Mouse (Mus musculus) embryonic fibroblast, embryonic 13.5 days (primary cell): Measurements from ENCODE around the gene Pik3cb.

Experiments
- CTCF ChIP-seq: IDR thresholded peaks from 2 replicates; pipeline ENCODE4 v1.5.1; 2011; ENCODE audit warnings: mild to moderate bottlenecking, control low read depth, low read length, moderate library complexity, borderline replicate concordance; ENCODE audit not compliant: insufficient read depth
- POLR2A ChIP-seq: IDR thresholded peaks from 2 replicates; pipeline ENCODE4 v1.6.1; 2011; ENCODE audit warnings: low read depth, mild to moderate bottlenecking, control low read depth, low read length, moderate library complexity

DNA sequence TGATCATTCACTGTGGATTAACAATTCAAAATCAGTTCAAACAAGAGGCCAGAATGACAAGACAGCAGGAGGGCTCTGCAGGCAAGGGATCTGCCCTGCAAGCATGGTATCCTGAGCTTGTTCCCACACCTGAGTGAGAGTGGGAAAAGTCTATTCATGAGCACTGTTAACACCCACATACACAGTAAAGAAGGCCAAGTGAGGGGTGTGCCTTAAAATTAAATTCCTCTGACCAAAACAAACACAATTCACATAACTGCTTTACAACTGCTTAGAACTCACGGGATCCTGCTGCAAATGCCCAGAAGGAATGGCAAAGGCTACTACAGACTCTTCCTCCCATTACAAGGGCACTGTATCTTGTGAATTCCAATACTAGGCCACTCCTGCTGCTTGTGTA, 29.3 kb downstream of the Pik3cb start:
- TF ChIP-seq CTCF (no peak), POLR2A (no peak)
